Mouse (Mus musculus) midbrain, postnatal 0 days (tissue): ENCODE measurements around the gene Tceanc. TPM values are rescaled to one million over a fixed set of nuclear protein-coding genes. Genes with fewer than 3 reads are reported as not detected.
A peak's percentile ranks its signal among the peaks of the same experiment; 100 is the strongest.

Experiments used
- ATAC-seq: fragments of 200-750 bp; cut with Nextera tagmentation; 2 replicates; pipeline ENCODE4 v1.8.0; 2017; ENCODE audit warnings: moderate number of reproducible peaks, mild to moderate bottlenecking, moderate TSS enrichment, moderate library complexity; ENCODE audit not compliant: low FRiP score
- DNase-seq: peaks from one replicate; pipeline ENCODE4 v3.0.0-alpha.2; 2015; ENCODE audit warnings: low spot score
- H3K27ac ChIP-seq: fragments of 300-500 bp; sonication (generic); 2 replicates; pipeline ENCODE4 v1.5.1; 2014; ENCODE audit warnings: low read depth, mild to moderate bottlenecking, low read length, mixed read lengths
- H3K27me3 ChIP-seq: fragments of 300-500 bp; sonication (generic); 2 replicates; pipeline ENCODE4 v1.6.1; 2014; ENCODE audit warnings: low read length, control low read depth, mixed read lengths; ENCODE audit not compliant: insufficient read depth
- H3K36me3 ChIP-seq: fragments of 300-500 bp; sonication (generic); 2 replicates; pipeline ENCODE4 v1.6.1; 2014; ENCODE audit warnings: low read length, control low read depth, mixed read lengths; ENCODE audit not compliant: insufficient read depth
- H3K4me1 ChIP-seq: fragments of 300-500 bp; sonication (generic); 2 replicates; pipeline ENCODE4 v1.6.1; 2014; ENCODE audit warnings: mild to moderate bottlenecking, control low read depth, antibody characterized with exemption, low read length, mixed read lengths; ENCODE audit not compliant: insufficient read depth
- H3K4me2 ChIP-seq: fragments of 300-500 bp; sonication (generic); 2 replicates; pipeline ENCODE4 v1.6.1; 2014; ENCODE audit warnings: low read depth, mild to moderate bottlenecking, low read length, mixed read lengths; ENCODE audit not compliant: poor library complexity, severe bottlenecking
- H3K4me3 ChIP-seq: fragments of 300-500 bp; sonication (generic); 2 replicates; pipeline ENCODE4 v1.5.1; 2014; ENCODE audit warnings: low read depth, mild to moderate bottlenecking, low read length, moderate library complexity
- H3K9ac ChIP-seq: fragments of 300-500 bp; sonication (generic); replicated peaks from 2 replicates; pipeline ENCODE4 v1.6.1; 2014; ENCODE audit warnings: mild to moderate bottlenecking, low read length, moderate library complexity, mixed read lengths; ENCODE audit not compliant: poor library complexity, severe bottlenecking
- H3K9me3 ChIP-seq: fragments of 300-500 bp; sonication (generic); 2 replicates; pipeline ENCODE4 v1.6.1; 2016; ENCODE audit warnings: low read length, control low read depth
- CTCF ChIP-seq: IDR thresholded peaks from 2 replicates; pipeline ENCODE4 v1.5.1; 2016; ENCODE audit warnings: antibody characterized with exemption, mild to moderate bottlenecking
- WGBS: fragments of 180-500 bp; shearing (Covaris S2); extraction: QIAGEN DNeasy Blood & Tissue Kit; methylation state at CpG from one replicate; pipeline ENCODE4 v1.1.7; 2014; 5-methylcytosine and 5-hydroxymethylcytosine counted together
- polyA plus RNA-seq: library from polyadenylated mRNA; unstranded; fragments of >200 nt; fragmentation: Nextera tagmentation; extraction: Ambion mirVana; gene quantifications from 2 replicates; pipeline ENCODE4 v1.2.1, GENCODE M21; 2015
- total RNA-seq: library from RNA; depleted of rRNA; stranded (reverse); fragments of >200 nt; gene quantifications from 2 replicates; pipeline ENCODE4 v1.2.3, GENCODE M21; 2014

The Tceanc gene
- total and polyA plus RNA-seq, 2 experiments from 2014 or later = 2.6 to 3.3 TPM

DNA sequence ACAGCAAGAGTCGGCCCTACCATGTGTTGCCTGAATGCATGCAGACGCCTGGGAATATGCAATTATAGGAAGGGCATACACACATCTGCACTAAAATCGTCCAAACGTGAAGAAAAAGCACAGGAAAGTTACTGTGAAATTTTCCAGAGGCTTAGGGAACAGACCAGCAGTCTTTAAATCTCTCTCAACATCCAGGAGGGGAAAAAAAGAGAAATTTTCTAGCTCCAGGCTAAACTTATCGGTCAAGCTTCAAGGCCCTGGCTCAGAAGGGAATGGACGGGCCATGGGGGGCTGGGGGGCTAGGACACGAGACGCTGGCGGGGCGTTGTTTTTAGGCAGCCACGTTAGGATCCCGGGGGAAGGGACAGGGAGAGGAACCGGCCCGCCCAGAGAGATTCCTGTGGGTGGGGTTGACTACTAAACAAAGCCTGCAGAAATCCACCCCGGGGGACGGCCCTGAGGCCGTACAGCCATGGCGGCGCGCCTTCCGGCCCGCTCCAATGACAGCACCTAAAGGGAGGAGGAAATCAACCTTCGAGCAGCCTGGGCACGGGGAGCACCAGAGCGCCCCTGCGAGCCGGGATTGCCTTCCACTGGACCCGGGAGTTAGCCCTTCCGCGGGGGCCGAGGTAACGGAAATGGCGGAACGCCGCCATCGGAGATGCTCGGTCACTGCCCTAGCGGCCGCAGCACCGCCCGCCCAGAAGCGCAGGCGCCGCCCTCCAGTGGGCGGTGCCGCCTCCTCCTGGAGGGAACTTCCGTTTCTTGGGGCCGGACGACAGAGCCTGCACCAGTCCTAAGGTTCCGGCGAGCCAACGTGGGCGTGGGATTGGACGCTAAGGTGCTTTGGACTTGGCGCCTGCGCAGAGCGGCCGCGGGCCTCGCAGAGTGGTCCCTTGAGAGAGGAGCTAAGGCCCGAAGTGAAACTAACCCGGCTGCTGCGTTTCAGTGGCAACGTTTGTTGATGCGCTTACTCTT is 8.3 kb downstream of the Tceanc start:
- 22% methylated on average over 61 of the region's 65 CpGs for WGBS

DNA sequence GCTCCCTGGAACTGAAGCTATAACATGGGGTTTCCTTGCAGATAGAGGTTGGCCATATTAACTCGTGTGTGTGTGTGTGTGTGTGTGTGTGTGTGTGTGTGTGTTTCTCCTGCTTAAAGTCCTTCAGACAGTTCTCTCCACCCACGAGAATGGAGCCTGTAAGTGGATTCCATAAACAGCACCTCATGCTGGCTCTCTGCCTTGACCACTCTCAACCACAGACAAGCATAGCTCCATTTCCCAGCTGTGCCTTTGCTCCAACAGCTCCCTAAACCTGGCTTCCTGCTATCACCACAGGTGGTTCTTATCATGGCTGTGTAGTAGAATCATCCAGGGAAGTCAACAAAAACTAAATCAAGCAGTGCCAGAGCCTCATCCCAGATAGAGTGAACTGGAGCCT is 13.9 kb downstream of the Tceanc start:
- H3K36me3 ChIP-seq = no peaks in the 10 kb centered on the region
- no peak overlapping the region for H3K9ac ChIP-seq
- no peak overlapping the region for H3K4me2 ChIP-seq
- no peaks in the 10 kb centered on the region for H3K4me1 ChIP-seq
- H3K9me3 ChIP-seq = no peaks in the 10 kb centered on the region
- 77% methylated on average over 2 of the region's 2 CpGs for WGBS
- H3K27ac ChIP-seq = no peak overlapping the region
- no peak for TF ChIP-seq CTCF
- no peak overlapping the region for H3K4me3 ChIP-seq
- no peak for DNase-seq
- ATAC-seq = no peak
- H3K27me3 ChIP-seq = no peaks in the 10 kb centered on the region

More for the DNA sequence above, 8.3 kb downstream of the Tceanc start:
- Histone ChIP-seq H3K27me3 (no peaks in the 10 kb centered on the region), H3K4me3 (peak overlapping the region; percentile 45), H3K9me3 (no peaks in the 10 kb centered on the region), H3K4me1 (no peaks in the 10 kb centered on the region), H3K36me3 (no peaks in the 10 kb centered on the region), H3K9ac (peak overlapping the region; percentile 69), H3K4me2 (peak overlapping the region; percentile 45), H3K27ac (peak overlapping the region; percentile 96)
- peak; percentile 99 for ATAC-seq
- TF ChIP-seq CTCF = peak; percentile 65
- DNase-seq = peak; percentile 97

DNA sequence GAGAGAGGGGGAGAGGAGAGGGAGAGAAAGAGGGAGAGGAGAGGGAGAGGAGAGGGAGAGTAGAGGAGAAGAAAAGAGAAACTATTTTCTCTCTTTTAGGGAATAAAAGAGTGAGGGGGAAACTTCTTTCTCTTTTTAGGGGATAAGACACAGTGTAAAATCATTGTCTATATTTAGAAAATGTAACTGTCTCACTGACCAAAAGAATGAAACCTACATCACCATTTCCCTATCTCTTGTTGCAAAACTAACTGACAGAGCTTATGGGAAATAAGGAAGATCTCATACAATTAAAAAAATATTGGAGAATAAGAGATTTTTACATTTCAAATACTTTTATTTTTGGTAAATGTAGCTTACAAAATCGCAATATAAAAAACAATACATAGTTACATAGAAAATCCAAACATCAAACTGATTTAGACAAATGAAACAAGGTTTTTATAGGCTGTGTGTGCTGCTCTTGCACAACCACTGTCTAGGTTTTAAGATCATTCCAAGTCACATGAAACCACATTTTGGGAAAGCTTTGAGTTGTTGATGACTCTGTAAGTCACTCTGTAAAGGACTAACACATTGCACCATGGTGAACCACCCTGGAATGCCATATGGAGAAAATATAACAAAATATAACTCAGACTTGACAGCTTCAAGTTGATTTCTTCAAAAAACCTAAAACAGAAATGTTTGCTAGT is 18.7 kb downstream of the Tceanc start:
- TF ChIP-seq CTCF = no peak
- ATAC-seq = no peak
- H3K4me3 ChIP-seq = no peak overlapping the region
- H3K27me3 ChIP-seq = no peaks in the 10 kb centered on the region
- H3K4me1 ChIP-seq = no peaks in the 10 kb centered on the region
- no peak for DNase-seq
- 79% methylated on average over 1 of the region's 1 CpGs for WGBS
- H3K27ac ChIP-seq = no peak overlapping the region
- no peak overlapping the region for H3K9ac ChIP-seq
- H3K4me2 ChIP-seq = no peak overlapping the region
- H3K9me3 ChIP-seq = no peaks in the 10 kb centered on the region
- H3K36me3 ChIP-seq = no peaks in the 10 kb centered on the region

DNA sequence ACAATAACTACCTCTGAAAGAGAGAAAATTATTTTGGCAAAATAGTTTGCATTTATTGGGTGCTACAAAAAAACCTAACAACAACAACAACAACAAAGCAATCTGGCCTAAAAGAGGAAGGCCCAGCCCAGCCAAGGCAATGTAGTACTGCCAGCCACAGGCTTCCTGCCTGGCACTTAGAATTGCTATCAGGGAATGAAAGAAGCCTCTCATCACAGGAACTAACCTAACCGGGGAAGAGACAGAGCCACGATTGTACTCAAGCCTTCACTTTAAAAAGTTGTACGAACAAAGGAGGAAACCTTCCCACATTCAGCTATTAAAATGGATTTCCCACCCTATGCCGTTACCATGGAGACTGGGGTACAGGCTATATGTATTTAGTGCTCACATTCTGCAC is 20.6 kb downstream of the Tceanc start:
- no peaks in the 10 kb centered on the region for H3K9me3 ChIP-seq
- no peak overlapping the region for H3K27ac ChIP-seq
- 39% methylated on average over 4 of the region's 4 CpGs for WGBS
- DNase-seq (peak; percentile 28), ATAC-seq (no peak)
- no peak for TF ChIP-seq CTCF
- no peak overlapping the region for H3K4me3 ChIP-seq
- H3K4me1 ChIP-seq = no peaks in the 10 kb centered on the region
- H3K9ac ChIP-seq = no peak overlapping the region
- no peaks in the 10 kb centered on the region for H3K27me3 ChIP-seq
- H3K36me3 ChIP-seq = no peaks in the 10 kb centered on the region
- H3K4me2 ChIP-seq = no peak overlapping the region

DNA sequence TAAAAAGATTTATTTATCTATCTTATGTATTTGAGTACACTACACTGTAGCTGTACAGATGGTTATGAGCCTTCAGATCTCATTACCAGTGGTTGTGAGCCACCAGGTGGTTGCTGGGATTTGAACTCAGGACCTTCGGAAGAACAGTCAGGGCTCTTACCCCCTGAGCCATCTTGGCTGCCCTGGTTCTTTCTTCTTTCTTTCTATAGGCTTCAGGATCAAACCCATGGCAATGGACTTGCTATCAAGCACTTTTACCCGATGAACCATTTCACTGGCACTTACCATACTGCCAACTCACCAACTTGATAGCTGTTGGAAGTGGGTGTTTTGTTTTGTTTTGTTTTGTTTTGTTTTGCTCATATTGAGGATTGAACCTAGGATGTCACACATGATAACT is 23.3 kb downstream of the Tceanc start:
- Histone ChIP-seq H3K4me1 (no peaks in the 10 kb centered on the region), H3K27me3 (no peaks in the 10 kb centered on the region), H3K36me3 (no peaks in the 10 kb centered on the region), H3K4me3 (no peak overlapping the region), H3K9ac (no peak overlapping the region), H3K27ac (no peak overlapping the region), H3K4me2 (no peak overlapping the region), H3K9me3 (no peaks in the 10 kb centered on the region)
- DNase-seq (no peak), ATAC-seq (no peak)
- no peak for TF ChIP-seq CTCF
- 93% methylated on average over 2 of the region's 2 CpGs for WGBS
